Mouse (Mus musculus): ENCODE results near the gene Pisd. TPM values are rescaled to one million over a fixed set of nuclear protein-coding genes. Genes with fewer than 3 reads are reported as not detected.
"Not testable (repeated sequence)": the region's sequence is repeated elsewhere in the genome, so short reads cannot be mapped to it uniquely, and the experiment has no call there.

Pisd gene
- polyA plus RNA-seq, 1 experiment from 2014 or later, result 82.2 TPM

- not testable (repeated sequence) for H3K4me2 ChIP-seq, H3K27me3 ChIP-seq, H3K9me3 ChIP-seq, H3K4me3 ChIP-seq
- Histone ChIP-seq H3K4me1 (replicated peaks) (peaks cover 25% of the 10 kb centered on the region), H3K27ac (replicated peaks) (peak overlapping the region; percentile 68), H3K9ac (peak overlapping the region; percentile 46; the same call in 1 of the 2 replicates), H3K36me3 (peaks cover 19% of the 10 kb centered on the region)
- 60% methylated on average over 4 of the region's 4 CpGs for WGBS
- ATAC-seq (ENCODE audit: low read depth), result 0 out of 2 replicates have a peak, but pooled peaks have one; percentile 28
Measured at GRCm38 (mm10) chr5:32741377-32741776, 44.1 kb downstream of the Pisd start.

GRCm38 (mm10) chr5:32740850-32741249, 44.6 kb downstream of the Pisd start:
- H3K4me3 ChIP-seq; H3K27me3 ChIP-seq; H3K9me3 ChIP-seq; ATAC-seq (ENCODE audit: low read depth); H3K9ac ChIP-seq; H3K4me2 ChIP-seq: not testable (repeated sequence)
- WGBS, result 89% methylated on average over 8 of the region's 8 CpGs
- H3K27ac ChIP-seq (replicated peaks), result peak overlapping the region; percentile 49
- peaks cover 20% of the 10 kb centered on the region for H3K4me1 ChIP-seq (replicated peaks)
- peaks cover 22% of the 10 kb centered on the region for H3K36me3 ChIP-seq

DNA sequence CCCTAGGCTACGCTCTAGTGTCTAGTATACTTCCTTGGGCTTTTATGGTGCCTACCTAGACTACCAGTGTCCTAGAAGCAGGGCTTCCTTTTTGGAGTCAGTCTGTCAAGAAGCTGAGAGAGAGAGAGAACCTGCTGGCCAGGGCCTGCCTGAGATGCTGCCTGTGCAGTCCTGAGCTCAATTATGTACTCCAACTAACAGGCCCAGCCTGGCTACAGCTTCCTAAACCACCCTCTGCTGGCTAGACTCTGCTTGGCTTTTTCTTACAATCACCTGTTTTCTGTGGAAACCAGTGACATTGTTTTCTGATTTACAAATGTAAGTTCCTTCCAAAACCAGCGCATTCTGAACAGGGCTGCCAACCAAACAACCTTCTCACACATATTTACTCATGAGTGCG, 45.3 kb downstream of the Pisd start:
- Histone ChIP-seq H3K4me3 (no peak overlapping the region), H3K36me3 (peaks cover 29% of the 10 kb centered on the region), H3K9me3 (no peaks in the 10 kb centered on the region), H3K4me2 (no peak overlapping the region), H3K27me3 (no peaks in the 10 kb centered on the region), H3K9ac (no peak overlapping the region), H3K4me1 (replicated peaks) (peaks cover 13% of the 10 kb centered on the region), H3K27ac (replicated peaks) (no peak overlapping the region; the same call in 1 of the 2 replicates)
- WGBS, result 99% methylated on average over 3 of the region's 3 CpGs
- no peak for ATAC-seq (ENCODE audit: low read depth)

DNA sequence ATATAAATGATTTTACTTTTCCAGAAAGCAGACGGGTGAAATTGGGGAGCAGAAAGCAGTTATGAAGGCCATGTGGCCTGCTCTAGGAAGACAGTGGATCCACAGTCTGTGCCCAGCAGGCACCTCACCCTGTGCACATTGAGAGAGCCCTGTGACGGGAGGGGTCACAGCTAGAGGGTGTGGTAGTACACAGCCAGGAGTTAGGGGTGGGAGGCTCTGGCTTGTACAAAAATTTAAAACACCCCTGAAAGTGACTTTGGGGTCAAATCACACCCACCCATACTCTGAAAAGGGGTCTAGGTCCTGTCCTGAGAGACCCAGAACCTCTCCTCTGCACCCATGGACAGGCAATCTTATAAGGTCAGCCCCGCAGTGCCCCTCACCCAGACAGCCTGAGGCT, 48.7 kb downstream of the Pisd start:
- not testable (repeated sequence) for H3K27ac ChIP-seq (replicated peaks); ATAC-seq (ENCODE audit: low read depth); H3K9ac ChIP-seq; H3K9me3 ChIP-seq; H3K4me3 ChIP-seq; H3K4me2 ChIP-seq; H3K27me3 ChIP-seq; H3K4me1 ChIP-seq (replicated peaks)
- H3K36me3 ChIP-seq, result peaks cover 41% of the 10 kb centered on the region
- WGBS, result 85% methylated on average over 3 of the region's 3 CpGs

DNA sequence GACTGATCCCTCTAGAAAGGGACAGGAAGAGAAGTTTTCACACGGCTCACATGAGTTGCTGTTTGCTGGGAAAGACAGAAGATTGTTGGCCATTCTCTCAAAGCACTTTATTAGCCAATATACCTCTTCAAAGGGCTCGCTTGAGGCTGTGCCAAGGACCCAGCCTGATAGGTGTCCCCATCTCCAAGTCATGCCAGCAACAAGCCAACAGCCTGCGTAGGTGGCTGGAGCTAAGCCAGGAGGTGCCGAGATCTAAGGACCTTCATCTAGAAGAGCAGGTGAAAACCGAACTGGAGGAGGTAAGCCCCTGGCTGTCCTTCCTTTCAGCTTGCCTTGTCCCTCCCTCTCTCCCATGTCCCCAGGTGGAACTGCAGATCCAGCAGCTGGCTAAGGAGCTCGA, 49.7 kb downstream of the Pisd start:
- Histone ChIP-seq H3K4me2 (no peak overlapping the region), H3K9me3 (no peaks in the 10 kb centered on the region), H3K4me3 (no peak overlapping the region), H3K27me3 (no peaks in the 10 kb centered on the region), H3K36me3 (peaks cover 41% of the 10 kb centered on the region), H3K9ac (no peak overlapping the region), H3K27ac (replicated peaks) (no peak overlapping the region), H3K4me1 (replicated peaks) (no peaks in the 10 kb centered on the region)
- WGBS, result 90% methylated on average over 6 of the region's 6 CpGs
- ATAC-seq (ENCODE audit: low read depth), result no peak

GRCm38 (mm10) chr5:32733892-32734291, 51.6 kb downstream of the Pisd start:
- not testable (repeated sequence) for H3K4me2 ChIP-seq; H3K4me3 ChIP-seq; H3K9ac ChIP-seq; ATAC-seq (ENCODE audit: low read depth); H3K27me3 ChIP-seq; H3K27ac ChIP-seq (replicated peaks); H3K9me3 ChIP-seq; H3K4me1 ChIP-seq (replicated peaks)
- peaks cover 41% of the 10 kb centered on the region for H3K36me3 ChIP-seq
- WGBS, result 97% methylated on average over 6 of the region's 6 CpGs

DNA sequence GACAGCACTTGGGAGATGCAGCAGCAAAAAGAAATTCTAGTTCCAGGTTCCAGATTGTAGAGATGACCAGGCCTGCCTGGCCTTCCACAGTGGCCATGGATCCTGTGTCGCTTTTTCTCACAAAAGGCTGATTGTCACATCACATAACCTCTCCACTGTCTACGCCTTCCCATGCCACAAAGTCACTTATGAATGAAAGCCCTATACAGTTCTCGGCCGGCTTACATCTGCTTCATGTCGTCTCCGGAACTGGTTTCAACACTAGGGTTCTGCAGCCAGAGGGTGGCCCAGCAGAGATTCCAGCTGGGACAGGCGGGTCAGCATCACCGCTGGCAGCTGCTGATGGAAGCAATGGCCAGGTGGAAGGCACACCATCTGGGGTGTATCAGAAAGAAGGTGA, 56.6 kb downstream of the Pisd start:
- Histone ChIP-seq H3K4me3 (no peak overlapping the region), H3K9ac (no peak overlapping the region), H3K4me1 (replicated peaks) (no peaks in the 10 kb centered on the region), H3K4me2 (no peak overlapping the region), H3K27me3 (no peaks in the 10 kb centered on the region), H3K27ac (replicated peaks) (no peak overlapping the region), H3K9me3 (no peaks in the 10 kb centered on the region), H3K36me3 (peaks cover 7% of the 10 kb centered on the region)
- no peak for ATAC-seq (ENCODE audit: low read depth)
- WGBS, result 74% methylated on average over 8 of the region's 8 CpGs

DNA sequence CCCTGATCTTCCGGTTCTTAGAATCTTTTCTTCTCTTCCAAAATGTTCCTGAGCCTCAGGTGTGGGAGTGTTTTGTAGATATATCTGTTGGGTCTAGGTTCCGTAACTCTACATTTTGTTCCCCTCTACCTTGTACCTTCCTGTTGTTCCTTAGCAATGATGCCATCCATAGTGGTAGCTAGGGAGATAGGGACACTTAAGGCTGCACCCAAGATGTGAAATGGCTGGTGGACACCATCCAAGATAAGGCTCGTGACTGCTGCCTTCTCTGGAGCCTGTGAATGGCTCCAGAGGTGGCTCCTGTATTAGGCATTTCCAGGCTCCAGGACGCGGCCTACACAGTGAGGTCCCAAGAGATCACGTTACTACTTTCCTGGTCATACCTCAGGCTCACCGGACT, 57.1 kb downstream of the Pisd start:
- no peak for ATAC-seq (ENCODE audit: low read depth)
- Histone ChIP-seq H3K4me1 (replicated peaks) (no peaks in the 10 kb centered on the region), H3K9me3 (no peaks in the 10 kb centered on the region), H3K36me3 (peaks cover 1% of the 10 kb centered on the region), H3K4me2 (no peak overlapping the region), H3K9ac (no peak overlapping the region), H3K27me3 (no peaks in the 10 kb centered on the region), H3K27ac (replicated peaks) (no peak overlapping the region), H3K4me3 (no peak overlapping the region)
- 86% methylated on average over 7 of the region's 7 CpGs for WGBS

DNA sequence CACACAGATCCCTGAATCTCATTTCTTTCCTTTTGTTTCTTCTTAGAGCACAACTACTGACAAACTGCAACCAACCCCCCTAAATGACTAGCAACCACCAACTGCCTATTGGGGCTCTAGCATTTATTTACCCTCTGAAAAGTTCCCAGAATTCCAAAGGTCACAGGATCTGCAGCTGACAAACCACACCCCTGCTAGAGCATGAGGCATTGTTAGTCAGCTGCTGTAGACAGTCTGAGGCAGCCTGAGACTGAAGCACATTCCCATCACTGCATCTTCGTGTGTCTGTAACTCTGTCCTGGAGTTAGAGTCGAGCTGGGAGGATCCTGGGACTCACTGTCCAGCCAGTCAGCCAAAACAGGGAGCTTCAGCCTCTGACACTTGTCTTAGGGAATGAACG, 60.0 kb downstream of the Pisd start:
- ATAC-seq (ENCODE audit: low read depth); H3K9ac ChIP-seq; H3K9me3 ChIP-seq; H3K4me2 ChIP-seq; H3K27ac ChIP-seq (replicated peaks); H3K27me3 ChIP-seq; H3K4me3 ChIP-seq; H3K36me3 ChIP-seq; H3K4me1 ChIP-seq (replicated peaks): not testable (repeated sequence)
- 79% methylated on average over 3 of the region's 3 CpGs for WGBS

DNA sequence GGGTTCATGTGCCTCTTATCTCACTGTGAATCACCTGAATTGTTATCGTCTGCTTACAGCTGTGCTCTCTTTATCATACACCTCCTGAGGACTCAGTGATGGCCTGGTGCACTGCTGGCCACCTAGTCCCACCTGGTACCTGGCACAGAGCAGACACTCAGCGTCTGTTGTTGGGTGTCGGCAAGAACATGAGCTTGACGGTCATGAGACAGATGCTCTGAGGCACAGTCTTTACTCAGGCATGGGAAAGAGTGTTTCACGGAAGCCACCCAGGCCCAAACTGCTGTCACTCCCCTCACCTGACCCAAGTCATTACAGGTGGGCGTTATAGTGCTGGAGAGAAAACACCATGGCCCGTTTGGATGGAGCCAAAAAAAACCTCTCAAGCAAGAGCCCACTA, 61.5 kb downstream of the Pisd start:
- H3K4me2 ChIP-seq, result no peak overlapping the region
- no peaks in the 10 kb centered on the region for H3K27me3 ChIP-seq
- H3K9ac ChIP-seq, result no peak overlapping the region
- 89% methylated on average over 7 of the region's 7 CpGs for WGBS
- H3K4me3 ChIP-seq, result no peak overlapping the region
- no peaks in the 10 kb centered on the region for H3K4me1 ChIP-seq (replicated peaks)
- H3K27ac ChIP-seq (replicated peaks), result no peak overlapping the region
- H3K36me3 ChIP-seq, result no peaks in the 10 kb centered on the region
- no peak for ATAC-seq (ENCODE audit: low read depth)
- no peaks in the 10 kb centered on the region for H3K9me3 ChIP-seq

- not testable (repeated sequence) for H3K9ac ChIP-seq; H3K4me3 ChIP-seq; H3K27ac ChIP-seq (replicated peaks); H3K4me2 ChIP-seq; H3K4me1 ChIP-seq (replicated peaks); H3K27me3 ChIP-seq; H3K9me3 ChIP-seq; ATAC-seq (ENCODE audit: low read depth); H3K36me3 ChIP-seq
- WGBS, result 85% methylated on average over 8 of the region's 8 CpGs
Measured at GRCm38 (mm10) chr5:32722711-32723110, 62.7 kb downstream of the Pisd start.

GRCm38 (mm10) chr5:32722263-32722662, 63.2 kb downstream of the Pisd start:
- WGBS, result 59% methylated on average over 7 of the region's 7 CpGs

DNA sequence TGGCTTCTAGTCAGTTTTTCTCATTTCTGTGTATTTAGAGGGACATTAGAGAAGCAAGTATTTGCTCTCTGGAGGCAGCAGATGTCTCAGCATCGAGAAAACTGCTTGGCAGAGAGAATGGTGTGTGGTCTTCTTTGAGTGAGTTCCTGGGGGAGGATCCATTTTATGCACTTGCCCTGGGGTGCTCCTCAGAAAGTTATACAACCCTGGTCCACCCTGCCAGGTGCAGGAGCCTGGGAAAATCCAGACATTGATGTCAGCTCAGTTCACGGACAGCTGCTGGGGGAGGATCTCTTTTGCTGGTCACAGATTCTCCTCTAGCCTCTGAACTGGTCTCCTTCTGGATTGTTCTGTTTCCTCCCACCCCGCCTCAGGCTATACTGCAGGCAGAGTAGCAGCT, 64.1 kb downstream of the Pisd start:
- no peak for ATAC-seq (ENCODE audit: low read depth)
- no peaks in the 10 kb centered on the region for H3K4me1 ChIP-seq (replicated peaks)
- 68% methylated on average over 3 of the region's 3 CpGs for WGBS
- no peak overlapping the region for H3K4me3 ChIP-seq
- no peak overlapping the region for H3K9ac ChIP-seq
- H3K27ac ChIP-seq (replicated peaks), result no peak overlapping the region
- H3K27me3 ChIP-seq, result no peaks in the 10 kb centered on the region
- no peak overlapping the region for H3K4me2 ChIP-seq
- H3K36me3 ChIP-seq, result no peaks in the 10 kb centered on the region
- H3K9me3 ChIP-seq, result no peaks in the 10 kb centered on the region

More at GRCm38 (mm10) chr5:32722263-32722662, 63.2 kb downstream of the Pisd start:
- Histone ChIP-seq H3K4me1 (replicated peaks) (no peaks in the 10 kb centered on the region), H3K36me3 (no peaks in the 10 kb centered on the region), H3K27ac (replicated peaks) (no peak overlapping the region), H3K4me3 (no peak overlapping the region), H3K9me3 (no peaks in the 10 kb centered on the region), H3K4me2 (no peak overlapping the region), H3K27me3 (no peaks in the 10 kb centered on the region), H3K9ac (no peak overlapping the region)
- ATAC-seq (ENCODE audit: low read depth), result no peak

All from neural tube, embryonic 13.5 days (tissue).